Mouse (Mus musculus): ENCODE data around the gene Plcl1.

Gene Plcl1

GRCm38 (mm10) chr1:55702106-55702505 lies 296.4 kb downstream of the Plcl1 start:
- CTCF ChIA-PET, result no interaction called here

- CTCF ChIA-PET, result no interaction called here
Observed at GRCm38 (mm10) chr1:55704707-55705106, 299.0 kb downstream of the Plcl1 start.

GRCm38 (mm10) chr1:55705173-55705572 lies 299.5 kb downstream of the Plcl1 start:
- CTCF ChIA-PET, result no interaction called here

GRCm38 (mm10) chr1:55705756-55706155 lies 300.0 kb downstream of the Plcl1 start:
- CTCF ChIA-PET, result no interaction called here

GRCm38 (mm10) chr1:55706933-55707332 lies 301.2 kb downstream of the Plcl1 start:
- CTCF ChIA-PET, result no interaction called here

GRCm38 (mm10) chr1:55717283-55717803 lies 311.6 kb downstream of the Plcl1 start:
- CTCF ChIA-PET, result no interaction called here

GRCm38 (mm10) chr1:55725428-55725827 lies 319.7 kb downstream of the Plcl1 start:
- CTCF ChIA-PET, result no interaction called here

- CTCF ChIA-PET, result no interaction called here
Observed at GRCm38 (mm10) chr1:55729332-55729731, 323.6 kb downstream of the Plcl1 start.

- CTCF ChIA-PET, result no interaction called here
Observed at GRCm38 (mm10) chr1:55732951-55733350, 327.2 kb downstream of the Plcl1 start.

GRCm38 (mm10) chr1:55736054-55736740 lies 330.5 kb downstream of the Plcl1 start:
- CTCF ChIA-PET, result interaction anchor here (0.7 kb wide), 1 partner anchor 24 kb away, joined by 3 read pairs; no protein-coding TSS in a partner anchor

GRCm38 (mm10) chr1:55736762-55737288 lies 331.1 kb downstream of the Plcl1 start:
- CTCF ChIA-PET, result interaction anchor here (0.7 kb wide), 1 partner anchor 23 kb away, joined by 3 read pairs; no protein-coding TSS in a partner anchor

GRCm38 (mm10) chr1:55738746-55739365 lies 333.1 kb downstream of the Plcl1 start:
- CTCF ChIA-PET, result no interaction called here

- CTCF ChIA-PET, result no interaction called here
Observed at GRCm38 (mm10) chr1:55741885-55742284, 336.2 kb downstream of the Plcl1 start.

- CTCF ChIA-PET, result no interaction called here
Observed at GRCm38 (mm10) chr1:55748516-55748915, 342.8 kb downstream of the Plcl1 start.

GRCm38 (mm10) chr1:55749770-55750169 lies 344.0 kb downstream of the Plcl1 start:
- CTCF ChIA-PET, result no interaction called here

- CTCF ChIA-PET, result interaction anchor here (0.6 to 2.6 kb wide), 2 partner anchors 10 to 351 kb away, joined by 4 to 7 read pairs; no protein-coding TSS in a partner anchor
Observed at GRCm38 (mm10) chr1:55755742-55756141, 350.0 kb downstream of the Plcl1 start.

- CTCF ChIA-PET, result no interaction called here
Observed at GRCm38 (mm10) chr1:55762284-55762683, 356.6 kb downstream of the Plcl1 start.

- CTCF ChIA-PET, result no interaction called here
Observed at GRCm38 (mm10) chr1:55763171-55763570, 357.4 kb downstream of the Plcl1 start.

GRCm38 (mm10) chr1:55766743-55767142 lies 361.0 kb downstream of the Plcl1 start:
- CTCF ChIA-PET, result no interaction called here

- CTCF ChIA-PET, result no interaction called here
Observed at GRCm38 (mm10) chr1:55770072-55770785, 364.5 kb downstream of the Plcl1 start.

- CTCF ChIA-PET, result no interaction called here
Observed at GRCm38 (mm10) chr1:55792817-55793216, 387.1 kb downstream of the Plcl1 start.
